Mouse (Mus musculus) lung, adult 2 months (tissue): ENCODE data around the gene Diexf. TPM values are rescaled to one million over a fixed set of nuclear protein-coding genes. Genes with fewer than 3 reads are reported as not detected.

Source experiments
- DNase-seq: peaks from one replicate; pipeline ENCODE4 v3.0.0; 2022
- H3K4me1 ChIP-seq: fragments of 200-500 bp; 2 replicates; pipeline ENCODE4 v1.6.1; 2011; ENCODE audit warnings: low read length; ENCODE audit not compliant: control insufficient read depth, insufficient read depth
- H3K4me3 ChIP-seq: fragments of 200-500 bp; replicated peaks from 2 replicates; pipeline ENCODE3; 2011; ENCODE audit warnings: low read depth, mild to moderate bottlenecking, control low read depth, low read length; ENCODE audit errors: extremely low read depth
- CTCF ChIP-seq: fragments of 200-500 bp; IDR thresholded peaks from 2 replicates; pipeline ENCODE4 v1.5.1; 2011; ENCODE audit warnings: mild to moderate bottlenecking, low read length, control low read depth; ENCODE audit not compliant: insufficient read depth
- POLR2A ChIP-seq: fragments of 200-500 bp; IDR thresholded peaks from 2 replicates; pipeline ENCODE4 v1.6.1; 2011; ENCODE audit warnings: low read depth, mild to moderate bottlenecking, control low read depth, low read length, borderline replicate concordance; ENCODE audit errors: extremely low read depth
- WGBS: fragments of 180-500 bp; shearing (Covaris S2); methylation state at CpG from one replicate; pipeline ENCODE4 v1.1.7; 2018; 5-methylcytosine and 5-hydroxymethylcytosine counted together
- polyA plus RNA-seq: library from polyadenylated mRNA; depleted of rRNA; stranded (reverse); fragments of >200 nt; gene quantifications from 2 replicates; pipeline ENCODE4 v1.2.3, GENCODE M21; 2012; rRNA removed

Diexf gene
- polyA plus RNA-seq, 1 experiment = 14.1 TPM

- TF ChIP-seq CTCF (no peak), POLR2A (no peak)
These were observed 47.7 kb downstream of the Diexf start for GRCm38 (mm10) chr1:193082311-193082921.

GRCm38 (mm10) chr1:193062618-193063017, 67.5 kb downstream of the Diexf start:
- TF ChIP-seq CTCF = no peak
- no peak for TF ChIP-seq POLR2A
- WGBS = 87% methylated on average over 3 of the region's 3 CpGs
- no peak for DNase-seq
- Histone ChIP-seq H3K4me1 (no peaks in the 10 kb centered on the region), H3K4me3 (no peak overlapping the region)

More at GRCm38 (mm10) chr1:193082311-193082921, 47.7 kb downstream of the Diexf start:
- Histone ChIP-seq H3K4me3 (no peak overlapping the region), H3K4me1 (peaks cover 3% of the 10 kb centered on the region; the same call in 1 of the 2 replicates)
- 50% methylated on average over 10 of the region's 10 CpGs for WGBS
- no peak for DNase-seq

GRCm38 (mm10) chr1:193060167-193060566, 69.9 kb downstream of the Diexf start:
- H3K4me3 ChIP-seq = no peak overlapping the region
- no peaks in the 10 kb centered on the region for H3K4me1 ChIP-seq
- TF ChIP-seq POLR2A = no peak
- no peak for TF ChIP-seq CTCF
- no peak for DNase-seq
- WGBS = 72% methylated on average over 2 of the region's 2 CpGs

- TF ChIP-seq CTCF = no peak
- TF ChIP-seq POLR2A = no peak
- Histone ChIP-seq H3K4me3 (no peak overlapping the region), H3K4me1 (no peaks in the 10 kb centered on the region)
- no peak for DNase-seq
- 65% methylated on average over 5 of the region's 5 CpGs for WGBS
These were observed 70.5 kb downstream of the Diexf start for GRCm38 (mm10) chr1:193059596-193059995.

GRCm38 (mm10) chr1:193054401-193054800, 75.7 kb downstream of the Diexf start:
- Histone ChIP-seq H3K4me3 (no peak overlapping the region), H3K4me1 (no peaks in the 10 kb centered on the region)
- WGBS = 58% methylated on average over 5 of the region's 5 CpGs
- DNase-seq = no peak
- TF ChIP-seq CTCF = no peak
- TF ChIP-seq POLR2A = no peak

GRCm38 (mm10) chr1:193053065-193053464, 77.0 kb downstream of the Diexf start:
- no peak for DNase-seq
- TF ChIP-seq CTCF (no peak), POLR2A (no peak)
- no peak overlapping the region for H3K4me3 ChIP-seq
- H3K4me1 ChIP-seq = no peaks in the 10 kb centered on the region
- 68% methylated on average over 5 of the region's 5 CpGs for WGBS

GRCm38 (mm10) chr1:193047616-193048015, 82.5 kb downstream of the Diexf start:
- no peak for TF ChIP-seq CTCF
- TF ChIP-seq POLR2A = no peak
- no peak for DNase-seq
- no peak overlapping the region for H3K4me3 ChIP-seq
- no peaks in the 10 kb centered on the region for H3K4me1 ChIP-seq
- 82% methylated on average over 4 of the region's 4 CpGs for WGBS

- no peak for TF ChIP-seq POLR2A
- no peak for TF ChIP-seq CTCF
- Histone ChIP-seq H3K4me1 (no peaks in the 10 kb centered on the region), H3K4me3 (no peak overlapping the region)
- DNase-seq = no peak
- WGBS = 74% methylated on average over 3 of the region's 3 CpGs
These were observed 87.2 kb downstream of the Diexf start for GRCm38 (mm10) chr1:193042760-193043295.

Other genes with a start within 250 kb of the Diexf start
- gene Syt14, start 94.5 kb downstream of the Diexf start, polyA plus RNA-seq = 0.07 and 0.11 TPM in 2 replicates
- 18.3 and 25.9 TPM in 2 replicates for gene Irf6, start 22.8 kb upstream of the Diexf start, polyA plus RNA-seq
- 2.1 and 2.2 TPM in 2 replicates for gene A130010J15Rik, start 37.8 kb upstream of the Diexf start, polyA plus RNA-seq
- gene Traf3ip3, start 71.4 kb upstream of the Diexf start, polyA plus RNA-seq = 4.9 and 5.5 TPM in 2 replicates
- gene Lamb3, start 77.4 kb upstream of the Diexf start, polyA plus RNA-seq = 60.8 and 62.3 TPM in 2 replicates
- 211 and 245 TPM in 2 replicates for gene Hsd11b1, start 133.8 kb upstream of the Diexf start, polyA plus RNA-seq
- 180 and 265 TPM in 2 replicates for gene G0s2, start 142.9 kb upstream of the Diexf start, polyA plus RNA-seq
- gene Camk1g, start 240.0 kb upstream of the Diexf start, polyA plus RNA-seq = 0.15 and 0.26 TPM in 2 replicates